Mouse (Mus musculus): ENCODE results near the gene Tmem231.
"Not testable (repeated sequence)": the region's sequence is repeated elsewhere in the genome, so short reads cannot be mapped to it uniquely, and the experiment has no call there.

Gene Tmem231

DNA sequence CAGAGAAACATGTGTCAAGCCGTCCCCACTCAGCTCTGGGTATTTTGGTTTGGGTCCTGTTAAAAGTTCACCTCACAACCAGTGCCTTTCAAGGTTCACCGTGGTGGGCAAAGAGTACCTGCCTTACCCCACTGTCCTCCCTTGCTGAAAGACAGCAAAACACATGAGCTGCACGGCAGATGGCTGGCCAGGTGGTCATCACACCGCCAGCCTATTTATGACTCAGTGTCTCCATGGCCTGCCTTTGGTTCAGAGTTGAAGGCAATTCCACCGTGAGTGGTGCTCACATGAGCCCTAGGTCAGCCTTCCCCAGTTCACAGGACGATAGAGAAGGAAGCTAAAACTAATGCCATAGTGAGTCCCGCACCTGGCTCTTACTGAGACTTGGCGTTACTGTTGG lies 14.3 kb upstream of the Tmem231 start:
- peak; percentile 46 for DNase-seq

DNA sequence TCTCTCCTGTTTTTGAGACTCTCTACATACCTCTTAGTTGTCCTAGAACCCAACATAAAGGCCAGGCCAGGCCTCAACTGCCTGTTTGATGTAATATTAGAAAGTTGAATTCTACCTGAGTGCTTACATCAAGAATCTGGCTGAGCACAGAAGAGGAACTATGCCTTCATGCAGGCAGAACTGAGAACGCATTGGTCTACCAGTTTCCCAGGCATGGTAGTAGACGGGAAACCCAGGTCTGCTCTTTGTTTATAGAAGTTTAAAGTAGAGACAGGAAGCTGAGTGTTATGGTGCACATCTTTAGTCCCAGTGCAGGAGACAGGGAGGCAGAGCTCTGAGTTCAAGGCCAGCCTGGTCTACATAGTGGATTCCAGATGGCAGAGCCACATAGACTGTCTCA lies 13.5 kb upstream of the Tmem231 start:
- no peak for DNase-seq

DNA sequence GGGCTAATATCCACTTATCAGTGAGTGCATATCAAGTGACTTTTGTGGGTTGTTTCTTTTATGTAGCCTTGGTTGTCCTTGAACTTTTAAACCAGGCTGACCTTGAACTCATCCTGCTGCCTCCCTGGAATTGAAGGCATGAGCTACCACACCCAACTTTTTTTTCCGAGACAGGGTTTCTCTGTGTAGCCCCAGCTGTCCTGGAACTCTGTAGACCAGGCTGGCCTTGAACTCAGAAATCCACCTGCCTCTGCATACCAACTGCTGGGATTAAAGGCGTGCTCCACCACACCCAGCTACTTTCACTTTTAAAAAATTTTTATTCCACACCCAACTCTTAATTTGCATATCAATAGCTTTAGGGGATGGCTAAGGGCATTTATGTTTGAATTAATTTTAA lies 9.9 kb upstream of the Tmem231 start:
- DNase-seq = no peak

DNA sequence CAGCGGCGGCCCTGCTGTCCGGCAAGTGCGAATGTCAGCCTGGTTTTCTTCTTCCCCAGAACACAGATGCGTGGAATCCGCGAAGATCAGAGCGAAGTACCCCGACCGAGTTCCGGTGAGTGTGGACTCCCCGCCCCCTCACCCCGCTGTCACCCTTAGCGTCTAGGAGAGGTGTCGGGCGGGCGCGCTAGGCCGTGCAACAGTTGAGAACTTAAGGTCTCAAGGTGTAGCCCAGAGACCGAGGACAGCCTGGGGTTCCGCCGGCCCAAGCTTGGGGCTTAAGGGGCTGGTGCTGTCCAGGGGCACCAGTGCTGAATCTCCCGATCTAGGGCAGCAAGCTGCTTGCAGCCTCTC lies 7.4 kb upstream of the Tmem231 start:
- no peak for DNase-seq

DNA sequence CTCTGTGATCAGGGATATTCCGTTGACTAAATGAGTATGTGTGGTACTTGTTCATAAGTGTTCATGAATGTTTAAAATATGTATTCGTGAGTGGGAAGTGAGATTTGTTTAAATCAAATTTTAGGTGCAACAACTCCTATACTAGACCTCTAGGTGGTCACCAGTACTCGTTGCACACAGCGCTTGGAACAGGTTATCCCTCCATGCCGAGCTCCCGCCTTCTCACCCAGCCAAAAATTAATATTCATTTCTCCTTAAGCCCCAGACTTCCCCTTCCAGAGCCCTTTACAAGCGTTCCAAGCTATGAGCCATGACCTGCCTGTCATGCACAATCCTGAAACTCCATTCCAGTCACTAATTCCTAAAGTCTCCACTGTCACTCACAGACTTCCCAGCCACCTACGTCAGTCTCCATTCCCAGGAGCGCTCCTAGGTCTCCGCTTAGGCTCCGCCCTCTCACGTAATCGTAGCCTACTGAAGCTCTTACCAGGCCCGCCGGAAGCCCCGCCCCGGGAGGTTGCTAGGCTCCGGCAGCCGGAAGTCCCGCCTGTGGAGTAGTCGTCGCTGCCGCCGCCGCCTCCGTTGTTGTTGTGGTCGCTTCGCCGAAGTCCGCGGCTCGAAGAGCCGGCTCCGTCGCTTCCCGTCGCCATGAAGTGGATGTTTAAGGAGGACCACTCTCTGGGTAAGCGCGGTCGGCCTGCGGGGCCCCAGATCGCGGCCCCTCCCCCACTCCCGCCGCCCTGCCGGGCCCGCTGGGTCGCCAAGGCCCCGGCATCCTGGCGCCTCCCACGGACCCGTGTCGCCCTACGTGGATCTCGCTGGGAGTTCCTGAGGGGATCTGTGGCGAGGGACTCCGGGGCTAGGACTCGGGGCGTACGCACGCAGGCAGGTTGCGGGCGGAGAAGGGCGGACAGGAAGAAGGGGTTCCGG lies 6.8 kb upstream of the Tmem231 start, which contains the start of gene Gabarapl2:
TSS of gene Gabarapl2 (plus strand) at position 533 of the 930 bp plus-strand sequence.
- DNase-seq = peak; percentile 96

DNA sequence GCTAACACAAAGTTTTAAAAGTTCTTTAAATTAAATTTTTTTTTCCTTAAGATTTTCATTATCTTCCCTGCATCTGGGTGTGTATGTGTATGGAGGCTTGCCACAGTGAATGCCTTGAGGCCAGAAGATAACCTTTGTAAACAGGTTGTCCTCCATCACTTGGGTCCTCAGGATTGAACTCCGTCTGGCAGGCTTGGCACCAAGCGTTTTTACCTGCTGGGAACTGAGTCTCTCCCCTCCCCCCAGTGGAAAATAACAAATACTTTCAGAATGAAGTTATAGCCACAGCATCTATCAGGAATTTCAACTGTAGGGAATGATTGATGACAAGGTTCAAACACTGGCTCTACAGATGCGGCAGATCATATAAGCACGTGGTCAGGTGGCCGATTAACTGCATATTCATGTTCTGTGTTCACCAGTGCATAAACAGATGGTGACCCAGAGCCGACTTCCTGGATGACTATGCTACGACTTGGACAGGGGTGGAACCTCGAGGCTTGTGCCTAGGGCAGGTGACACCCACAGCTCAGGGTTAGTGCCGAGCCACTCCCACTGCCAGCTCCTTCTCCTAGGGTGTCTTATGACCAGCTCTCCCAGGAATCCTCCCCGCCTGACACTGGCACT lies 5.9 kb upstream of the Tmem231 start:
- peak; percentile 61 for DNase-seq

DNA sequence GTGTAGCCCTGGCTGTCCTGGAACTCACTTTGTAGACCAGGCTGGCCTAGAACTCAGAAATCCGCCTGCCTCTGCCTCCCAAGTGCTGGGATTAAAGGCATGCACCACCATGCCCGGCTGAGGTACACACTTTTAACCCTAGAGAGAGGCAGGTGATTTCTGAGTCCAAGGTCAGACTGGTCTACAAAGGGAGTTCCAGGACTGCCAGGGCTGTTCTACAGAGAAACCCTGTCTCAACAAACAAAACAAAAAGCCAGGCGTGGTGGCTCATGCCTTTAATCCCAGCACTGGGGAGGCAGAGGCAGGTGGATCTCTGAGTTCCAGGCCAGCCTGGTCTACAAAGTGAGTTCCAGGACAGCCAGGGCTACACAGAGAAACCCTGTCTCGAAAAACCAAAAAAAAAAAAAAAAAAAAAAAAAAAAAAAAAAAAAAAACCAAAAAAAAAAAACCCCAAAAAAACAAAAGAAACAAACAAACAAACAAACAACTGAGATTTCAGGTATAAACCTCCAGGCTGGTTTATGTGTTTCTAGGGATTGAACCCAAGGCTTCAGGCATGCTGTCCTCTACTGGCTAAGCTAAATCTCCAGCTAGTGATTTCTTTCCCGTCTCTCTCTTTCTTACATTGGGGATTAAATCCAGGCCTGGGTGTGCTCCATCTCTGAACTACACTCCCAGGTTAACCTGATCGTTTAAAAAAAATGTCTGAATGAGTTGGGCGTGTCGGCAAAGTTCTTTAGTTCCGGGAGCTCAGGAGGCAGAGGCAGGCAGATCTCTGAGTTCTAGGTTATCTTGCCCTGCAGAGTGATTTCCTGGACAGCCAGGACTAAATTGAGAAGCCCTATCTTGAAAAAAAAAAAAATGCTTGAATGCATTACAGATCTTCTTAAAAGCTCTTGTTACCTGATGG lies 4.7 kb upstream of the Tmem231 start:
- DNase-seq = not testable (repeated sequence)

DNA sequence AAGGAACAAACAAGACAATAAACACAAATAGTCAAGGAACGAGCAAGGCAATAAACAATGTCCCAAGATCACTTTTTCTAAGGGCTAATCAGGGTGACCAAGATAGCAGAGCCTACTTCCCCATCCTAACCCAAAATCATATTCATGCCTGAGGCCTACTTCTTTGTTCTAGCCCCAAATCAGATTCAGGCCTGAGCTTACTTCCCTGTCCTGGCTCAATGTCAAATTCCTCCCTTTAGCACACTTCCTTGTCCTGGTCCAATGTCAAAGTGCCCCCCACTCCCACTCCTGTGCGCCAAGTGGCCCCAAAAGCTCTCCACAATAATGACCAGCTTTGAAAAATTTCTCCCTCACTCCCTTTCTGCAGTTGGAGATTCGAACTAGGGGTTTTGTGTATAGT lies 3.5 kb upstream of the Tmem231 start:
- no peak for DNase-seq

DNA sequence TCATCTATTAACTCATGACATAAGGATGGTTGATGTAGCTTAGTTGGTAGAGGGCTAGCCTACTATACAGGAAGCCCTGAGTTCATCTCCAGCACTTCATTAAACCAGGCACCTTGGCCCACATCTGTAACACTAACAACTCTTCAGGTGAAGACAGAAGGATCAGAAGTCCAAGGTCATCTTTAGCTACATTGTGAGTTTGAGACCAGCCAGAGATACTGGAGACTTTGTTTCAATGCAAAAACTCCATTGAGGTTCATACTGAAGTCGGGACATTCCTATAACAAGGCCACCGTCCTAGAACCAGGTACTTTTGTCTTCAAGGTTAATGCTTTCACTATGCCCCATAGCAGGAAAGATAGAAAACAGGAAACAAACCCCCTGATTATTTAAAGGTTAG lies 520 bp upstream of the Tmem231 start:
- DNase-seq = no peak

DNA sequence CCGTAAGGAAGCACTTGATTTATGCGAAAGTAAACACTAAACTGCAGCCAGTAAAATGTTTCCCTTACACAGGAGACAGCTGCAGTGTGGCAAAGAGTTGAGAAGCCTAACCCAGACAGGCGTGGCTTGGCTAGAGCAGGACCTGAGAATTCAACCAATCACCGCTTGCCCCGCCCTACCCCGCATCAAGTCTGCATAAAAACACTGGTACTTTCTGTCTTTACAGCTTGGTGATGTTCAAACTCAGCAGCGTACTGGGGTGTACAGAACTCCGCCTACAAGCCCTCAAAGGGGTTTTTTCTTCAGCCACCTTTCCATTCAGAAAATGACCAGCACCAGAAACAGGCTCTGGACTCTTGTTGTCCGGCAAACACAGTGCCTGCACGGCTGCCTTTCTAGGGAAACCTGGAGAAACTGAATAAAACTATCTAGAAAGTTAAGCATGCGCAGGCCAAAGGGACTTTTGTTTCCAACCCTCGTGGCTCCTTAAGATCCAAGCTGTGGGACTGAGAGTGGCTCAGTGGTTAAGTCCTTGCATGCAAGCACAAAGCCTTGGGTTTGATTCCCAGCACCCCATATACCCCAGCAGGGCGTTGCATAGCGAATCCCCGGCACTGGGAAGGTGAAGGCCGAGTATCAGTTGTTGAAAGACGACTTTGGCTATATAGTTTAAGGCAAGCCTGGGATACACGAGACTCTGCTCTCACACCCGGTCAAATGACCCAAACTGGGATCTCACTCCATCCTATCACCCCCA lies 923 bp downstream of the Tmem231 start:
- DNase-seq = peak; percentile 50

DNA sequence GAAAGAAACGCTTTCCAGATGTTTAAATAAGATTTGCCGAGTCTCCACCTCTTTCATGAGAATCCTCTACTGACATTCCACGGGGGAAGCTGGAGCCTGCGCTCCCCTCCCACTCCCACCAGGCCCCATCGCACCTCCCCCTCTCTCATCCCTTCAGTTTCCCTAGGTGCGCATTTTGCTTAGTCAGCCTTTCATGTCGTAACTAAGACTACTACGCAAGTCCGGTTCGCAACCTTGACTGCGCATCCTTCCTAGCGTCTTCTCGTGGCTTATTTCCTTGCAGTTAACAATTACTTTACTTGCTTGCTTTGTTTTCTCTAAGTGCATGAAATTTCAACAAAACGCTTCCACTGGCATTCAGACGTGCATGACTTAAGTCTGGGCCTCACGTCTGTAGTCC lies 2.0 kb downstream of the Tmem231 start:
- DNase-seq = no peak

DNA sequence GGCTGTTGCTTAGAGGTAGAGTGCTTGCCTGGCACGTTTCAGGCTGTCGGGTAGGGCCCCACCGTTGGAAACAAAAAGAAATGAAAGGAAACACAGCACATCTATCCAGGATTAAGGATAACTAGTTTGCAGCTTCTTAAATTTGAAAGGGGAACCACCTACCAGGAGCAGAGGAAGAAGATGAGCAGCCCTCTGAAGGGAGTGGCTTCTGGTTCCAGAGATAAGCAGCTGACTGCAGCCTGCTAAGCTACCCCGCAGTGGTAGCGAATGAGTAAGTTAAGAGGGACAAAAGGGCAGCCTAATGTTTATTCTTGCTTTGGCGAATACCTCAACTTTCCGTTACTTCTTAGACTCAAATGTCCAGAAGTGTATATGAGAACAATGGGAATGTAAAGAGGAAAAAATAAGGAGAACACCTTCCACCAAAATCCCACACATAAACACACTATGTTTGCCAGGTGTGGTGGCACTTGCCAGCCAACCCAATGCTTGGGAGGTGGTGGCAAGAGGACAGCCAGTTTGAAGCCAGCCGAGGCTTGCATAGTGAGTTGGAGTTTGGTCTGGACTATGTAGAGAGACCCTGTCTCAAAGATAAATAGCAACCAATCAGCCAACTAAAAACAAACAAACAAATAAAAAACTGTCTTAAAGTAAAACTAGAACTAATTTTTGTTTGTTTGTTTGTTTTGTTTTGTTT lies 3.9 kb downstream of the Tmem231 start:
- no peak for DNase-seq

DNA sequence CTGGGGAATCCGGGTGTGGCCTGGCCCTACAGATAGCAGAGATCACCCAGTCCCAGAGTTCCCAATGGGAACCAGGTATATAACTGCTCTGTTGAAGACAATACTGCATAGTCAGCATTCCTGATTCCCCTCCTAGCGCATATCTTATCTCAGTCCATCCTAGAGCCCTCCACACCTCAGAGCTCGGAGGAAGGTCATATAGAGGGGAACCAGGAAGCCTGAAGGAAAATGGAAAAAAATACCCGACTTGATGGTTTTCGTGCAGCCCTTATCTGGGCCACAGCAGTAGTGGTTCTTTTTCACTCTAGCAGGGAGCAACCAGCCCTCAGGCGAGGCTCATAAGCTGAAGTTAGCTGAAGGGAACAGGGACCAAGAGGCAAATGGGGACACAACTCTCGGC lies 8.7 kb downstream of the Tmem231 start:
- DNase-seq = no peak

DNA sequence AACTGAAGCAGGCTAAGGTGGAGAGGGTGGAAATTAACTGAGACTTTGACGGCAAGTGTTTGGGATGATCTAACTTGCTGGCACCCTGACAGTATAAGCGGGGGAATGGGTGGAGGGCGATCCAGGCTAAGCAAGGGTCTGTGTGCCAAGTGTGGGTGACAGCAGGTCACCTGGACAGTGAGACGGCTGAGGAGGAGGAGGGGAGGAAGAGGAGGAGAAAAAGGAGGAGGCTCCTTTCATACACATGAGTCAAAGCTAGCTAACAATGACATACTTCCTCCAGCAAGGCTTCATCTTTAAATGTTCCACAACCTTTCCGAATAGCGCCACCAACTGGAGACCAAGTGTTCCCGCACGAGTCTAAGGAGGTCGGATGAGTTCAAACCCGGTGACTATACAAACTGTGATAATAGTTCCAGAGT lies 10.3 kb downstream of the Tmem231 start:
- DNase-seq = peak; percentile 79

DNA sequence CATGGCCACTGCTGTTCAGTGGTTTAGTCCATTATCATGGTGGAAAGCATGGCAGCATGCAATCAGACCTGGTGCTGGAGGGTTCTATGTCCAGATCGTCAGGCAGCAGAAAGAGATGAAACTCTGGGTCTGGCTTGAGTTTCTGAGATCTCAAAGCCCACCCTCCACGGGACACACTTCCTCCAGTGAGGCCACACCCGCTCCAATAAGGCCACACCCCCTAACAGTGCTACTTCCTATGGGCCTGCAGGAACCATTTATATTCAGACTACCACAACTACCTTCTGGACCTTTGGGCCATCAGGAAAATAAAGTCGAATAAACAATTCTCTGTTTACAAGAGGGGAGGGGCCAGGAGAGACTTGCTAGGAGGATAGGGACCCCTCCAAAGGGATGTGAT lies 12.7 kb downstream of the Tmem231 start:
- DNase-seq = no peak

DNA sequence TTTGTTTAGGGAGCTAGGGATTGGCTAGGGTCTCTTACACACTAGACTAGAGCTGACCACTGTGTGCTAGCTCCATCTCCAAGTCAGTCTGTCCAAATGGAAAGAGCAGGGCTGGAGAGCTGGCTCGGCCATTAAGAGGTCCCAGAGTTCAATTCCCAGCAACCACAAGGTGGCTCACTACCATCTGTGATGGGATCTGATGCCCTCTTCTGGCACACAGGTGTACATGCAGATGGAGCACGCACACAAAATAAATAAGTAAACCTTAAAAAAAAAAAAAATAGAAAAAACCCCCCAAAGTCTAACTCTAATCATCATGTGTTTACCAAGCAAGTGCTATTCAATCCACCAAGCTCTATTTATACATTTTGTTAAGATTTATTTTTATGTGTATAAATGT lies 14.0 kb downstream of the Tmem231 start:
- no peak for DNase-seq

DNA sequence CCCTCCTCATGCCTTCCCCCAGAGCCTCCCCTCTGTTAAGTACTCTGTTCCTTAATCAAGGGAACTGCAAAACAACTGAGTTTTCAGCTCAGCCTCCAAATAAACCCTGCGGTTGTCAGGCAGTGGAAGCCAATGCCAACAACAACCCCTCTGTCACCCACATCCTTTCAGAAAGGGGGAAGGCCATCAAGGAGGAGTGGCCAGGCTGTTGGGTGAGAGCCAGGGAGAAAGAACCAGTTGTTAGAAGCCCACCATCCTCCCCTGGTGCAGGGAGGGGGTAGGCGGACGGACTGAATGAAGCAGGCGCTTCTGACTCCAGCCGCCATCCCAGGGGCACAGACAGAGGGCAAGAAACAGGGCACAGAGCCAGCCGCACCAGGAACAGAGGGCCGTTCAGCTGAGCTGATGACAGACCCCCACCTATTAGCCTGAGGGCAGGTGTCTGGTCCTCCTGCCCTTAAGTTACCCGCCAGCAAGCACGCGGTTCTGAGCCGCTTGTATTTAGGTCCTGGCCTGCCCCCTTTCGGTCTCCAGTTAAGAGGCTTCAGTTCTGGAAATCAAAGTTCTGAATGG lies 20.7 kb downstream of the Tmem231 start:
- DNase-seq = no peak

DNA sequence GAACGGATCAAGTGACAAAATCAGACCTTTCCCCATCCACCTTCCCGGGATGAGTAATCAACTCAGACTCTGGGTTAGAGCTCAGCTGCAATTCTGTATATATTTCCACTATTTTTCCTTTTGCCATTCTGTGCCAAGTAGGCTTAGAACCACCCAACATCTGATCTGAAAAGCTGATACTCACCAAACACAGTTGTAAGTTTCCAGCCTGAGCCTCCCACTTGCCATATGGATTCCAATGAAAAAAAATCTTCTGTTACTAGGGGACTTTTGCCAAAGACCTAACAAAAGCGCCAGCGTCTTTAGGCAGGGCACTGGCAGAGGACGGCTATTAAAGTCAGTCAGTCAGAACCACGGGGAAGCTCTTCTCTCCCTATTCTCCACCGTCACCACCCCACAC lies 22.1 kb downstream of the Tmem231 start:
- DNase-seq = no peak

DNA sequence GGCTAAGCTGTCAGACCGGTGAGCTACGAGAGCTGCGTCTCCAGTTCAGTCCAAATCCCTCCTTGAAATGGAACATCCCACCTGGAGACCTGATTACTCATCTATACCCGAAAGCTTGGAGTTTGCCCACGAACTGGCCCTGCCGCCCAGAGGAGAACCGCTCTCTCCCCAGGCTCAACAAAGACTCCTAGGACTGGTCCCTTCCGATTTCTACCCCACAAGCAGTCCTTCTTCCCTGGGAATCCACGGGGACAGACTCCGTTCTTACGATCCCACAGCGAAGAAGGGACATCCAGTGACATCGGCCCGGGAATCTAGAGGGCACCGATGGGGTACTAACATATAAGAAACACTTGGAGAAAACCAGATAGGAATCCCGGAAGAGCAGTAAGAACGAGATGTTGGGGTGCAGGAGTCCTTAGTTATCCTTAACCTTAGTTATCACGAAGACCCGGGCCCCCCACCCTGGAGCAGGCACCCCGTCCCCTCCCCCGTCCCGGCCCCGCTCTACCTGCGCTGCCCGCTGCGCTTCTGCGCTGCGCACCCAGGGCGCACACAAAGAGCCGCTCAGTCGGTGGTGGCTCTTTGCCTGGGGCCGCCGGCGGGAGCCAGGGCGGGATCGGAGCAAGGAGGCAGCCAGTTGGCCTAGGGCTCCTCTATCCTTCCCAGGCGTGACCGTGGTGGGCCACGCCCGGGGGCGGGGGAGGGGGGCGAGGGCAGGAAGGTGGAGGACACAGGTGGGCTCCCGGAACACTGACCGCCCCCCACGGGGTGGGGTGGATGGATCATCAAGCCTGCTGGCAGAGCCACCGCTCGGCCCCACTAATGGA lies 23.8 kb downstream of the Tmem231 start, which contains the start of gene Chst5:
TSS of gene Chst5 (minus strand) at position 827 of the 830 bp plus-strand sequence.
- peak; percentile 50 for DNase-seq

DNA sequence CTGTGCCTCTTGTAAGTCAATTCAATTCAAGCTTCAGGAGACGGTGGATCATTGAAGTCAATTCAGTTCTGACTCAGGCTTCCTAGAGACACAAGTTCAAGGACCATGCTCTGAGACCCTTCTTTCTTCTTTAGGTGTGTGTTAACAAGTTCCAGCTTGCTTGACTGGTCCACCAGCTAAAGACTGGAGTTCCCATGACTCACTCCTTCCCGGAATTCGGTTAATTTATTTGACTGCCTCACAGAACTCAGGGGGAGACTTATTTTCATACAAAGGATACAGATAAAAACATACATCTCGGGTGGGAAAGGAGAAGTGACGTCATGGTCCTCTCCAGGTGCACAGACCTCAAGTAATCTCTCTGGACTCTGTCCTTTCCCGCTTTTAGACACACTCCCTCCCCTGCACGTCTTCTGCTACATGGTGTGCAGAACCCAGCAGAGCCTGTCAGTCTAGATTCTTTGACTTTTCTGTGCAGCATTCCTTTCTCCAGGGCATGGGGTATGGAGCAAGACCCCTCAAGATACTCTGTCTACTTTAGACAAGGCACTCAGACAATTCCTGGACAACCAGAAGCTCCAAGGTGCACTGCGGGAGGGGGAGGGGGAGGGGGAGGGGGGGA lies 28.1 kb downstream of the Tmem231 start:
- no peak for DNase-seq

All from cerebellum, adult 8-10 months (tissue).